Mouse (Mus musculus): Measurements from ENCODE around the gene Ankrd6. TPM values are rescaled to one million over a fixed set of nuclear protein-coding genes. Genes with fewer than 3 reads are reported as not detected.
A peak's percentile ranks its signal among the peaks of the same experiment; 100 is the strongest.

Gene Ankrd6
- total RNA-seq, 4 experiments from 2014 or later: 3.8 to 5.9 (median 4.8) TPM

- DNase-seq (ENCODE audit: low spot score in 2 of 2): no peak
These were observed 88.5 kb downstream of the Ankrd6 start for GRCm38 (mm10) chr4:32862011-32862750.

GRCm38 (mm10) chr4:32860184-32860965 lies 90.3 kb downstream of the Ankrd6 start:
- no peak for DNase-seq (ENCODE audit: low spot score in 2 of 2)

GRCm38 (mm10) chr4:32855580-32855979 lies 95.1 kb downstream of the Ankrd6 start:
- no peak for DNase-seq (ENCODE audit: low spot score in 2 of 2)

GRCm38 (mm10) chr4:32854956-32855355 lies 95.7 kb downstream of the Ankrd6 start:
- no peak for DNase-seq (ENCODE audit: low spot score in 2 of 2)

- no peak for DNase-seq (ENCODE audit: low spot score in 2 of 2)
These were observed 96.9 kb downstream of the Ankrd6 start for GRCm38 (mm10) chr4:32853609-32854188.

- no peak for DNase-seq (ENCODE audit: low spot score in 2 of 2)
These were observed 97.8 kb downstream of the Ankrd6 start for GRCm38 (mm10) chr4:32852819-32853218.

GRCm38 (mm10) chr4:32852294-32852693 lies 98.3 kb downstream of the Ankrd6 start:
- DNase-seq (ENCODE audit: low spot score in 2 of 2): no peak

- DNase-seq (ENCODE audit: low spot score in 2 of 2): no peak
These were observed 112.2 kb downstream of the Ankrd6 start for GRCm38 (mm10) chr4:32838401-32838800.

- DNase-seq (ENCODE audit: low spot score in 2 of 2): no peak
These were observed 114.6 kb downstream of the Ankrd6 start for GRCm38 (mm10) chr4:32836071-32836470.

GRCm38 (mm10) chr4:32834541-32834940 lies 116.1 kb downstream of the Ankrd6 start:
- DNase-seq (ENCODE audit: low spot score in 2 of 2): no peak

- DNase-seq (ENCODE audit: low spot score in 2 of 2): no peak
These were observed 117.0 kb downstream of the Ankrd6 start for GRCm38 (mm10) chr4:32833494-32834282.

- DNase-seq (ENCODE audit: low spot score in 2 of 2): no peak
These were observed 121.3 kb downstream of the Ankrd6 start for GRCm38 (mm10) chr4:32829316-32829715.

GRCm38 (mm10) chr4:32828385-32829077 lies 122.1 kb downstream of the Ankrd6 start:
- no peak for DNase-seq (ENCODE audit: low spot score in 2 of 2)

- DNase-seq (ENCODE audit: low spot score in 2 of 2): peak in 1 of 2 experiments; percentile 26
These were observed 123.7 kb downstream of the Ankrd6 start for GRCm38 (mm10) chr4:32826925-32827324.

GRCm38 (mm10) chr4:32824254-32824653 lies 126.4 kb downstream of the Ankrd6 start:
- no peak for DNase-seq (ENCODE audit: low spot score in 2 of 2)

GRCm38 (mm10) chr4:32820676-32821075 lies 130.0 kb downstream of the Ankrd6 start:
- DNase-seq (ENCODE audit: low spot score in 2 of 2): no peak

GRCm38 (mm10) chr4:32817478-32817877 lies 133.2 kb downstream of the Ankrd6 start:
- DNase-seq (ENCODE audit: low spot score in 2 of 2): no peak

GRCm38 (mm10) chr4:32800577-32801170 lies 150.0 kb downstream of the Ankrd6 start:
- no peak for DNase-seq (ENCODE audit: low spot score in 2 of 2)

- peak; percentile 40 to 50 for DNase-seq (ENCODE audit: low spot score in 2 of 2)
These were observed 150.6 kb downstream of the Ankrd6 start, which contains the start of gene Lyrm2 for GRCm38 (mm10) chr4:32799966-32800576. Lyrm2 (plus strand) TSS chr4:32800253.

- DNase-seq (ENCODE audit: low spot score in 2 of 2): no peak
These were observed 151.7 kb downstream of the Ankrd6 start for GRCm38 (mm10) chr4:32798976-32799375.
